Mouse (Mus musculus) heart, adult 2 months (tissue): ENCODE measurements around the gene Ddx52.

Experiments used
- CTCF ChIP-seq: fragments of 200-600 bp; IDR thresholded peaks from 2 replicates; pipeline ENCODE4 v1.8.1; 2022; ENCODE audit warnings: antibody characterized with exemption, mild to moderate bottlenecking, moderate library complexity
- POLR2A ChIP-seq: fragments of 200-500 bp; IDR thresholded peaks from 2 replicates; pipeline ENCODE4 v1.6.1; 2011; ENCODE audit warnings: mild to moderate bottlenecking, low read depth, low read length, control low read depth; ENCODE audit not compliant: insufficient read depth

DNA sequence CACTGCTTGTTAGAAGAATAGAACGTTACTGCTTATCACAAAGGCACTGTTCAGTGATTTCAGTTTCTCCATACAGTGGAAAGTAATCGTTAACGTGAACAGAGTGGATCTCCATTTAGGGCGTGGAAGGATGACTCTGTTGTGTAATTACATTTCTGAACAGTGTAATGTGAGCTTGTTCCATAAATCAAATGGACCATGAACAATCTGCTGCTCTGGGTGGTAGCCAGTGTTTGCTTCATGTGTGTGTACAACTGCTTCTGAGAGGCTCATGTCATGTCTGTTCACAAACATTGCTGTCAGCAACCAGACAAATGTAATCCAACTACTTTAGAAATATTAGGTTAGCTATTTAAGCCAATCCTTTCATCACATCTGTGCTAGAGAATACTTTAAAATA, 49.8 kb downstream of the Ddx52 start:
- TF ChIP-seq CTCF: no peak
- TF ChIP-seq POLR2A: no peak
